Mouse (Mus musculus) forebrain, postnatal 0 days (tissue): ENCODE data around the gene Srf. TPM values are rescaled to one million over a fixed set of nuclear protein-coding genes. Genes with fewer than 3 reads are reported as not detected.

ENCODE experiments used
- ATAC-seq: fragments of 200-750 bp; cut with Nextera tagmentation; 2 replicates; pipeline ENCODE4 v1.8.0; 2017; ENCODE audit warnings: mild to moderate bottlenecking, moderate library complexity
- DNase-seq: peaks from one replicate; pipeline ENCODE4 v3.0.0-alpha.2; 2015
- H3K27ac ChIP-seq: fragments of 300-500 bp; sonication (generic); 2 replicates; pipeline ENCODE4 v1.5.1; 2014; ENCODE audit warnings: low read depth, mild to moderate bottlenecking, antibody characterized with exemption, low read length, moderate library complexity, mixed read lengths
- H3K27me3 ChIP-seq: fragments of 300-500 bp; sonication (generic); 2 replicates; pipeline ENCODE4 v1.6.1; 2014; ENCODE audit warnings: mild to moderate bottlenecking, low read length, mixed read lengths; ENCODE audit not compliant: insufficient read depth
- H3K36me3 ChIP-seq: fragments of 300-500 bp; sonication (generic); 2 replicates; pipeline ENCODE4 v1.6.1; 2014; ENCODE audit warnings: mild to moderate bottlenecking, moderate library complexity; ENCODE audit not compliant: insufficient read depth
- H3K4me1 ChIP-seq: fragments of 300-500 bp; sonication (generic); 2 replicates; pipeline ENCODE4 v1.6.1; 2014; ENCODE audit warnings: antibody characterized with exemption; ENCODE audit not compliant: insufficient read depth
- H3K4me2 ChIP-seq: fragments of 300-500 bp; sonication (generic); 2 replicates; pipeline ENCODE4 v1.6.1; 2014; ENCODE audit warnings: low read depth, mild to moderate bottlenecking, moderate library complexity
- H3K4me3 ChIP-seq: fragments of 300-500 bp; sonication (generic); 2 replicates; pipeline ENCODE4 v1.5.1; 2014; ENCODE audit warnings: low read depth, low read length, mixed read lengths
- H3K9ac ChIP-seq: fragments of 300-500 bp; sonication (generic); 2 replicates; pipeline ENCODE4 v1.6.1; 2014; ENCODE audit warnings: mild to moderate bottlenecking
- H3K9me3 ChIP-seq: fragments of 300-500 bp; sonication (generic); 2 replicates; pipeline ENCODE4 v1.6.1; 2016; ENCODE audit warnings: low read length
- CTCF ChIP-seq: sonication (generic); IDR thresholded peaks from 2 replicates; pipeline ENCODE4 v1.5.1; 2016; ENCODE audit warnings: antibody characterized with exemption, control low read depth, low read depth
- WGBS: fragments of 180-500 bp; shearing (Covaris S2); extraction: QIAGEN DNeasy Blood & Tissue Kit; methylation state at CpG from one replicate; pipeline ENCODE4 v1.1.7; 2014; 5-methylcytosine and 5-hydroxymethylcytosine counted together
- microRNA-seq, 2 experiments: library from miRNA; unstranded; fragments of <30 nt; microRNA quantifications; one replicate each; pipeline ENCODE4; 2016
- polyA plus RNA-seq: library from polyadenylated mRNA; unstranded; fragments of >200 nt; fragmentation: Nextera tagmentation; extraction: Ambion mirVana; gene quantifications from 2 replicates; pipeline ENCODE4 v1.2.1, GENCODE M21; 2015
- total RNA-seq: library from RNA; depleted of rRNA; stranded (reverse); fragments of >200 nt; gene quantifications from 2 replicates; pipeline ENCODE4 v1.2.3, GENCODE M21; 2014; rRNA removed

Gene Srf
- total and polyA plus RNA-seq, 2 experiments from 2014 or later = 2.4 to 47.2 TPM

DNA sequence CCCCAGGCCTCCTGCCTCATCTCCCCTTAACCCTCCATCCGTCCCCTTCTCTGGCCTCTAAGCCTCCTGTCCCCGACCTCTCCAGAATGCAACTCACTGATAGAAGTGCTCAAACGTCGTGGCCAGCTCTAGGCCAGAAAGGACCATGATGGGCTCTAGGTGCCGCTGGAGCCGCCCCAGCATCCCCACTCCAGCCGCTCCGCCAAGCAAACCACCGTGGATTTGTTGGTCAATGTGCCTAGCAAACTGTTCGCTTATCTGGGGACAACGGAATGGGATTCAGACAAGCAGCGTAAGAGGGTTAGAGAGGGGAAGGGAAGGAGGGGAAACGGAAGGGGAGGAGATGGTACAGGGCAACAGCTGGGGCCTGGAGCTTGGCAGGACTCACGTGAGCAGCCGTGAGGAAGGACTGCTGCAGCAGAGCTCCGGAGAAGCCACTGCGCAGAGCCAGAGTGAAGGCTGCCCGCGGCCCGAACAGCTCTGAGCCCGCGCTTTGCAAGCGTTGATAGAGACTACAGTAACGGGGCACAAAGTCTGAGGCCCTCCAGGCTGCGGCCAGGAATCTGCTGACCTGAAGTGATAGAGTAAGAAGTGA is 35.5 kb downstream of the Srf start:
- H3K9me3 ChIP-seq = no peaks in the 10 kb centered on the region
- no peak overlapping the region for H3K27ac ChIP-seq
- no peak overlapping the region for H3K4me3 ChIP-seq
- no peak overlapping the region for H3K4me2 ChIP-seq
- DNase-seq (no peak), ATAC-seq (no peak)
- no peaks in the 10 kb centered on the region for H3K27me3 ChIP-seq
- no peaks in the 10 kb centered on the region for H3K4me1 ChIP-seq
- H3K9ac ChIP-seq = no peak overlapping the region
- H3K36me3 ChIP-seq = peaks cover 48% of the 10 kb centered on the region
- 47% methylated on average over 25 of the region's 25 CpGs for WGBS
- no peak for TF ChIP-seq CTCF

- DNase-seq (no peak), ATAC-seq (no peak)
- TF ChIP-seq CTCF = no peak
- Histone ChIP-seq H3K27ac (no peak overlapping the region), H3K4me1 (no peaks in the 10 kb centered on the region), H3K9me3 (no peaks in the 10 kb centered on the region), H3K4me2 (no peak overlapping the region), H3K4me3 (no peak overlapping the region), H3K27me3 (no peaks in the 10 kb centered on the region), H3K9ac (no peak overlapping the region), H3K36me3 (peaks cover 44% of the 10 kb centered on the region)
- 59% methylated on average over 10 of the region's 10 CpGs for WGBS
Measured at GRCm38 (mm10) chr17:46519971-46520370, 36.0 kb downstream of the Srf start.

DNA sequence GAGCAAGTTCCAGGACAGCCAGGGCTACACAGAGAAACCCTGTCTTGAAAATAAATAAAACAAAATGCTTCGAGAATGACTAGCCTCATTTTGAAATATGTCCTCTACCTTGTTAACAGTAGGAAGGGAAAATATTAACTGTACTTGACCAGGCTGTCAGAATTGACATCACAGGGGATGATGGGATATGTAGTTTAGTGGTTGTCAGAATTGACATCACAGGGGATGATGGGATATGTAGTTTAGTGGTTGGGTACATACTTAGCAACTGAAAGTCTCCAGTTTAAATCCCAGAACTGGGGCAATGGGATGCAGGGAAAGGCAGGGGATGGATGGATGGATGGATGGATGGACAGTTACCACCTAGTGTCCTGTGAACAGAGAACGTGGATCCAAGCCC is 42.6 kb downstream of the Srf start:
- ATAC-seq (peak; percentile 71), DNase-seq (no peak)
- no peaks in the 10 kb centered on the region for H3K27me3 ChIP-seq
- H3K4me3 ChIP-seq = no peak overlapping the region
- no peak overlapping the region for H3K4me2 ChIP-seq
- H3K9me3 ChIP-seq = no peaks in the 10 kb centered on the region
- no peak for TF ChIP-seq CTCF
- no peaks in the 10 kb centered on the region for H3K4me1 ChIP-seq
- 57% methylated on average over 2 of the region's 2 CpGs for WGBS
- H3K9ac ChIP-seq = no peak overlapping the region
- H3K27ac ChIP-seq = no peak overlapping the region
- peaks cover 24% of the 10 kb centered on the region for H3K36me3 ChIP-seq

DNA sequence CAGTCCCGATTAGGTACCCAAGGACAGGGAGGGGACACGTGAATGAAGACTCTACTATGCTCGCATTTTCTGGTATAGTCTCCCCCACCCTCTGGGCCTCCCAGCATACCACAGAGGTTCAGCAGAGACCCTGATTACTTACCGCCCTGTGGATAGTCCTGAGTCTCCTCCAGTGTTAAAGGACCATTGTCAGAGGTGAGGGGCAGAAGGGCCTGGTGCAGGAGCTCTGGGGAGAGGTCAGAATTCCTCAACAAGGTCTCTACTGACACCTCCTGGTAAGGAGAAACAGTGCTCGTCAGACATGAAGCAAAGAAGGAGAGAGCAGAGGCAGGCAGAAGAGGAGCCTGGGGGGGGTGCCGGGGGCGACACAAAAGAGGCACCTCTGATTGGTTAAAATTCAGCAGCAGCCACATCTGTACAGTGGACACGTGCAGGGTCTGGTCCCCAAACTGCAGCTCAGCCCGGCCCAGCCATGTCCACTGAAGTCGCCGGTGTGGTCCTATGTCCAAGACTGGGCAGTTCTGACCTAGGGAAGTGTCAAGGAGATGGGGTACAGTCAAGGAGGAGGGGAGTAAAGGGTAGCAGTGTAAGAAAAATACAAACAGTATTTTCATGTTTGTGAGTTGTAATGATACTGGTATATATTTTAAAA is 44.8 kb downstream of the Srf start:
- no peaks in the 10 kb centered on the region for H3K4me1 ChIP-seq
- H3K27ac ChIP-seq = no peak overlapping the region
- peak; percentile 60 for TF ChIP-seq CTCF
- no peak overlapping the region for H3K9ac ChIP-seq
- peaks cover 36% of the 10 kb centered on the region for H3K36me3 ChIP-seq
- no peaks in the 10 kb centered on the region for H3K9me3 ChIP-seq
- no peak overlapping the region for H3K4me2 ChIP-seq
- DNase-seq (no peak), ATAC-seq (peak; percentile 62; the same call in 1 of the 2 replicates)
- WGBS = 47% methylated on average over 11 of the region's 11 CpGs
- no peaks in the 10 kb centered on the region for H3K27me3 ChIP-seq
- H3K4me3 ChIP-seq = no peak overlapping the region

GRCm38 (mm10) chr17:46505617-46506016 is 50.4 kb downstream of the Srf start:
- Histone ChIP-seq H3K27ac (no peak overlapping the region), H3K36me3 (peaks cover 58% of the 10 kb centered on the region), H3K27me3 (no peaks in the 10 kb centered on the region), H3K9me3 (no peaks in the 10 kb centered on the region), H3K4me3 (no peak overlapping the region), H3K4me2 (no peak overlapping the region), H3K4me1 (no peaks in the 10 kb centered on the region), H3K9ac (no peak overlapping the region)
- no peak for TF ChIP-seq CTCF
- ATAC-seq (no peak), DNase-seq (no peak)
- 92% methylated on average over 3 of the region's 3 CpGs for WGBS

GRCm38 (mm10) chr17:46503847-46504638 is 51.9 kb downstream of the Srf start:
- H3K4me2 ChIP-seq = no peak overlapping the region
- H3K9me3 ChIP-seq = no peaks in the 10 kb centered on the region
- H3K27me3 ChIP-seq = no peaks in the 10 kb centered on the region
- ATAC-seq (no peak), DNase-seq (no peak)
- 81% methylated on average over 14 of the region's 14 CpGs for WGBS
- H3K4me1 ChIP-seq = no peaks in the 10 kb centered on the region
- no peak for TF ChIP-seq CTCF
- H3K4me3 ChIP-seq = no peak overlapping the region
- H3K36me3 ChIP-seq = peaks cover 62% of the 10 kb centered on the region
- H3K27ac ChIP-seq = no peak overlapping the region
- no peak overlapping the region for H3K9ac ChIP-seq

GRCm38 (mm10) chr17:46502775-46503174 is 53.2 kb downstream of the Srf start:
- ATAC-seq = no peak
- DNase-seq = no peak
- Histone ChIP-seq H3K36me3 (peaks cover 55% of the 10 kb centered on the region), H3K4me1 (no peaks in the 10 kb centered on the region), H3K27ac (no peak overlapping the region), H3K4me2 (no peak overlapping the region), H3K27me3 (no peaks in the 10 kb centered on the region), H3K4me3 (no peak overlapping the region), H3K9ac (no peak overlapping the region), H3K9me3 (no peaks in the 10 kb centered on the region)
- 85% methylated on average over 2 of the region's 2 CpGs for WGBS
- no peak for TF ChIP-seq CTCF

Small RNA genes lying within 50 kb of the gene (microRNA-seq; reads per million reads assigned to microRNA genes)
- gene Mir6976 = 0.39 to 0.49 reads per million in 2 experiments

Other genes starting within 250 kb of the Srf start
- gene Abcc10, start 227.8 kb downstream of the Srf start, total RNA-seq = 6.5 and 8.3 TPM in 2 replicates
- 3.7 and 5.0 TPM in 2 replicates for gene Abcc10, start 227.8 kb downstream of the Srf start, polyA plus RNA-seq
- gene Zfp318, start 172.4 kb downstream of the Srf start, total RNA-seq = 26.1 and 28.3 TPM in 2 replicates
- 11.2 and 17.6 TPM in 2 replicates for gene Zfp318, start 172.4 kb downstream of the Srf start, polyA plus RNA-seq
- 0.52 and 1.1 TPM in 2 replicates for gene Crip3, start 127.2 kb downstream of the Srf start, total RNA-seq
- 2.8 and 4.3 TPM in 2 replicates for gene Crip3, start 127.2 kb downstream of the Srf start, polyA plus RNA-seq
- gene Slc22a7, start 117.7 kb downstream of the Srf start, total RNA-seq = 0.24 TPM in 1 of 2 replicates, not detected in the other
- 0.11 and 0.13 TPM in 2 replicates for gene Slc22a7, start 117.7 kb downstream of the Srf start, polyA plus RNA-seq
- gene Ttbk1, start 68.5 kb downstream of the Srf start, total RNA-seq = 32.3 and 36.5 TPM in 2 replicates
- 4.2 and 5.6 TPM in 2 replicates for gene Ttbk1, start 68.5 kb downstream of the Srf start, polyA plus RNA-seq
- 5.9 and 6.1 TPM in 2 replicates for gene Dnph1, start 59.5 kb downstream of the Srf start, total RNA-seq
- 14.9 and 16.1 TPM in 2 replicates for gene Dnph1, start 59.5 kb downstream of the Srf start, polyA plus RNA-seq
- gene Cul9, start 9.8 kb downstream of the Srf start, total RNA-seq = 31.9 and 44.4 TPM in 2 replicates
- gene Cul9, start 9.8 kb downstream of the Srf start, polyA plus RNA-seq = 9.7 and 13.7 TPM in 2 replicates
- 42.4 and 56.6 TPM in 2 replicates for gene Ptk7, start 73.3 kb upstream of the Srf start, total RNA-seq
- gene Ptk7, start 73.3 kb upstream of the Srf start, polyA plus RNA-seq = 18.9 and 19.7 TPM in 2 replicates
- gene Klc4, start 89.8 kb upstream of the Srf start, total RNA-seq = 31.2 and 32.7 TPM in 2 replicates
- 20.3 and 21.3 TPM in 2 replicates for gene Klc4, start 89.8 kb upstream of the Srf start, polyA plus RNA-seq
- 51.4 and 62.9 TPM in 2 replicates for gene Mrpl2, start 90.1 kb upstream of the Srf start, total RNA-seq
- 96.2 and 111 TPM in 2 replicates for gene Mrpl2, start 90.1 kb upstream of the Srf start, polyA plus RNA-seq
- 77.0 and 89.9 TPM in 2 replicates for gene Cul7, start 94.2 kb upstream of the Srf start, total RNA-seq
- gene Cul7, start 94.2 kb upstream of the Srf start, polyA plus RNA-seq = 20.6 and 24.0 TPM in 2 replicates
- 29.7 and 31.1 TPM in 2 replicates for gene Rrp36, start 118.2 kb upstream of the Srf start, total RNA-seq
- gene Rrp36, start 118.2 kb upstream of the Srf start, polyA plus RNA-seq = 39.4 and 52.1 TPM in 2 replicates
- gene Mea1, start 122.6 kb upstream of the Srf start, total RNA-seq = 124 and 169 TPM in 2 replicates
- 280 and 286 TPM in 2 replicates for gene Mea1, start 122.6 kb upstream of the Srf start, polyA plus RNA-seq
- 71.1 and 77.3 TPM in 2 replicates for gene Klhdc3, start 124.7 kb upstream of the Srf start, total RNA-seq
- 207 and 211 TPM in 2 replicates for gene Klhdc3, start 124.7 kb upstream of the Srf start, polyA plus RNA-seq
- gene Ppp2r5d, start 148.9 kb upstream of the Srf start, total RNA-seq = 90.5 and 103 TPM in 2 replicates
- gene Ppp2r5d, start 148.9 kb upstream of the Srf start, polyA plus RNA-seq = 85.5 and 93.5 TPM in 2 replicates
- 36.5 and 37.9 TPM in 2 replicates for gene Pex6, start 155.3 kb upstream of the Srf start, total RNA-seq
- gene Pex6, start 155.3 kb upstream of the Srf start, polyA plus RNA-seq = 19.6 TPM in 2 replicates
- not detected in 2 replicates for gene Gnmt, start 173.0 kb upstream of the Srf start, total RNA-seq
- gene Gnmt, start 173.0 kb upstream of the Srf start, polyA plus RNA-seq = 1.4 and 2.1 TPM in 2 replicates
- 69.0 and 77.2 TPM in 2 replicates for gene Cnpy3, start 196.0 kb upstream of the Srf start, total RNA-seq
- 68.2 and 69.5 TPM in 2 replicates for gene Cnpy3, start 196.0 kb upstream of the Srf start, polyA plus RNA-seq
- gene Ptcra, start 207.5 kb upstream of the Srf start, total RNA-seq = not detected in 2 replicates
- 0.23 TPM in 1 of 2 replicates, not detected in the other for gene Ptcra, start 207.5 kb upstream of the Srf start, polyA plus RNA-seq
- 39.8 and 42.7 TPM in 2 replicates for gene 2310039H08Rik, start 216.5 kb upstream of the Srf start, total RNA-seq
- gene 2310039H08Rik, start 216.5 kb upstream of the Srf start, polyA plus RNA-seq = 67.1 and 88.8 TPM in 2 replicates
- 62.9 and 64.4 TPM in 2 replicates for gene Rpl7l1, start 226.5 kb upstream of the Srf start, total RNA-seq
- 73.4 and 83.1 TPM in 2 replicates for gene Rpl7l1, start 226.5 kb upstream of the Srf start, polyA plus RNA-seq